Mouse (Mus musculus) cortical plate, adult 2 months (tissue): ENCODE data around the gene Ehbp1l1.

Experiments used
- CTCF ChIP-seq: fragments of 200-500 bp; IDR thresholded peaks from 2 replicates; pipeline ENCODE4 v1.5.1; 2011; ENCODE audit warnings: mild to moderate bottlenecking, control low read depth, low read length; ENCODE audit not compliant: insufficient read depth; ENCODE audit errors: extremely low read depth
- POLR2A ChIP-seq: fragments of 200-500 bp; IDR thresholded peaks from 2 replicates; pipeline ENCODE4 v1.6.1; 2011; ENCODE audit warnings: mild to moderate bottlenecking, low read length, control low read depth; ENCODE audit not compliant: insufficient read depth; ENCODE audit errors: extremely low read depth

- TF ChIP-seq CTCF, result no peak
- TF ChIP-seq POLR2A, result no peak
Measured at GRCm38 (mm10) chr19:5770311-5770710, 44.2 kb upstream of the Ehbp1l1 start.
